Mouse (Mus musculus) kidney, adult 10 weeks (tissue): ENCODE data around the gene Vamp1. TPM values are rescaled to one million over a fixed set of nuclear protein-coding genes. Genes with fewer than 3 reads are reported as not detected.

Source experiments
- polyA plus RNA-seq: library from polyadenylated mRNA; stranded (reverse); fragments of 350-450 nt; fragmentation: Illumina TruSeq; extraction: RNeasy Lipid Tissue Mini Kit (QIAGEN cat#74804); gene quantifications from one replicate; pipeline ENCODE4 v1.2.3, GENCODE M21; 2014; ENCODE audit warnings: low read depth, low replicate concordance

The Vamp1 gene
- polyA plus RNA-seq, result 5.0 TPM

GRCm38 (mm10) chr6:125215148-125215954 is at the start of gene Vamp1:
Gene Vamp1, plus strand, starts transcription at chr6:125215551.

GRCm38 (mm10) chr6:125166051-125166751 is 49.1 kb upstream of the Vamp1 start, which contains the start of gene Gapdh:
Gene Gapdh, minus strand, starts transcription at chr6:125166467.

DNA sequence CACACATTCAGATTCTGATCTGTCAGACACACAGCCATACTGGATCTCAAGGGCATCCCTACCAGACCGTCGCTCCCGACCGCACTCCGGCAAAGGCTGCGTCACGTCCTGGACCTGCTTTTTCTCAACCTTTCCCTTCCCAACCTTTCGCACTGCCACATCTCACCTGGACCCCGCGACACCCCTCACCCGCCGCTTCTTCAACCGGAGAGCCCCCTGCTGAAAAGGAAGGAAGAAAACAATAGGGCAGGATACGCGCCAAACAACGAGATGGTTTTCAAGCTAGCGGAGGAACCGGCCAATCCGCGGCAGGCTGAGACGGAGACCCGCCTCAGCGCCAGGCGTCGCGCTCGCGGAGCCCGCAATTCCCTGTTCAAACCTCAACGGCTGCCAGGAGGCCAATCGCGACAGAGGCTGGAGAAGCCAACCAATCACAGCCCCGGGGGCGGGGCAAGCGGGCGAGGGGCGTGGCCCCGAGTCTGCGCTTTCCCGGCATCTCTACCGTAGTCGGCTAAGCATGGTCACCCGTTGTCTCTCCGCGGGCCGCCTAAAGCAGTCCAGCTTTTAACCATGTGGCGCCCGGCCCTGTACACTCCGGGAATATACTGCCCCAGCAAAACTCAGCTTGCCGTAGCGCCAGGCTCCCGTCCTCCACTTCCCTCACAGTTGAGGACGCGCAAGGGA is 23.9 kb upstream of the Vamp1 start, which contains the start of the genes Ncapd2 and Mrpl51:
Ncapd2 (minus strand) TSS at position 370 of the 684 bp plus-strand sequence.
Mrpl51 (plus strand) TSS at position 470 of the 684 bp plus-strand sequence.

DNA sequence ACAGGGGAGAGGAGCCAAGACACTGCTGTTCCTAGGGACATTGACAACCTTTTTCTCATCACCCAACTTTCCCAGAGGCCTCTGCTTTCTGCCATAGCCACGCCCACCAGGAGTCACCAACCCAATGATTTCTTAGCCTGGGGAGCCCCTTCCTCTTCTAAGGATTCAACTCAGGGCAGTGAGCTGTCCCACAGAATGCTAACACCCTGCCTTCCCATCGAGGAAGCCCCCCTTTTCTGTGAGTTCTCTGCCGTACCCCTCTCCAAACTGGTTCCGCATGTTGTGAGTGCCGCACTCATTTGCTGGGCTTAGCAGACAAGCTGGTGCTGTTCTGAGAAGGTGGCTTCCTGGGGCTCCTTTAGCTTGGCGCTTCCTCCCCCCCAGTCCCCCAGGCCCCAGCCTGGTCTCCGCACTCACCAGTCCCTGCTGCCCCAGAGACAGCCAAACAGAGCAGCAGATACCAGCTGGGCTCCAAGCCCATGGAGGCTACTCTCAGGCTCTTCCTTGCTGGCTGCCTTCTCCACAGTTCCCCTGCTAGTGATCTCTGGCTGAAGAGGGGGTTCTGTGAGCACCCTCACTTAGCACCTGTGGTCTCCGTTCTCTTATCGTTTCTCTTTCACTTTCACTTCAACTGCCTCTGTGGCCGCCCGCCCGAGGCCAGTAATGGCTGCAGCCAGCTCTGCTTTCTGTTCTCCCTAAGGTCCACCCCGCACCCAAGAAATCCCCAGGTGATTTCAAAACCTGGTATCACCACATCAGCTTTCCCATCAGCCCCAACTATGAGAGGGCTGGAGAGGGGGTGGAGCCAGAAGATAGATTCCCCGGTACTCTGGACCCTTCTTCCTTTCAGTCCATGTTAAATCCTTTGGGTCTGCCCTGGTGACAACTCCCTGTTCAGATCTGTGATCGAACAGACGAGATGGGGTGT is 16.0 kb downstream of the Vamp1 start, which contains the start of gene Tapbpl:
Tapbpl (minus strand) TSS at position 744 of the 928 bp plus-strand sequence.

GRCm38 (mm10) chr6:125236782-125237181 is 21.4 kb downstream of the Vamp1 start, which contains the start of gene Cd27:
Gene Cd27, minus strand, starts transcription at chr6:125237010.

GRCm38 (mm10) chr6:125285890-125286289 is 70.5 kb downstream of the Vamp1 start, which contains the start of gene Tuba3a:
Gene Tuba3a, minus strand, starts transcription at chr6:125286042.

Other genes starting within 250 kb of the Vamp1 start
- not detected for gene Pianp, start 218.9 kb upstream of the Vamp1 start, polyA plus RNA-seq
- 12.1 TPM for gene Zfp384, start 206.4 kb upstream of the Vamp1 start, polyA plus RNA-seq
- 8.7 TPM for gene Ing4, start 175.8 kb upstream of the Vamp1 start, polyA plus RNA-seq
- gene Acrbp, start 165.9 kb upstream of the Vamp1 start, polyA plus RNA-seq, result 0.53 TPM
- not detected for gene Lpar5, start 147.6 kb upstream of the Vamp1 start, polyA plus RNA-seq
- gene Chd4, start 119.6 kb upstream of the Vamp1 start, polyA plus RNA-seq, result 59.2 TPM
- 1.3 TPM for gene Nop2, start 83.6 kb upstream of the Vamp1 start, polyA plus RNA-seq
- gene Iffo1, start 70.3 kb upstream of the Vamp1 start, polyA plus RNA-seq, result 3.1 TPM
- 156 TPM for gene Gapdh, start 49.1 kb upstream of the Vamp1 start, polyA plus RNA-seq
- gene Ncapd2, start 23.9 kb upstream of the Vamp1 start, polyA plus RNA-seq, result 0.28 TPM
- 159 TPM for gene Mrpl51, start 23.8 kb upstream of the Vamp1 start, polyA plus RNA-seq
- gene Tapbpl, start 16.3 kb downstream of the Vamp1 start, polyA plus RNA-seq, result 1.3 TPM
- gene Cd27, start 21.5 kb downstream of the Vamp1 start, polyA plus RNA-seq, result not detected
- gene Tuba3a, start 70.5 kb downstream of the Vamp1 start, polyA plus RNA-seq, result not detected
- gene Ltbr, start 98.3 kb downstream of the Vamp1 start, polyA plus RNA-seq, result 0.89 TPM
- 16.7 TPM for gene Scnn1a, start 105.1 kb downstream of the Vamp1 start, polyA plus RNA-seq
- gene Tnfrsf1a, start 133.8 kb downstream of the Vamp1 start, polyA plus RNA-seq, result 4.6 TPM
- not detected for gene Plekhg6, start 165.2 kb downstream of the Vamp1 start, polyA plus RNA-seq